Mouse (Mus musculus) liver, embryonic 14 days (tissue): ENCODE results near the gene Gm10591. TPM values are rescaled to one million over a fixed set of nuclear protein-coding genes. Genes with fewer than 3 reads are reported as not detected.

Source experiments
- polyA plus RNA-seq: library from polyadenylated mRNA; depleted of rRNA; stranded (reverse); fragments of >200 nt; gene quantifications from 2 replicates; pipeline ENCODE4 v1.2.3, GENCODE M21; 2012; rRNA removed

Gene Gm10591
- not detected in 2 replicates for polyA plus RNA-seq

DNA sequence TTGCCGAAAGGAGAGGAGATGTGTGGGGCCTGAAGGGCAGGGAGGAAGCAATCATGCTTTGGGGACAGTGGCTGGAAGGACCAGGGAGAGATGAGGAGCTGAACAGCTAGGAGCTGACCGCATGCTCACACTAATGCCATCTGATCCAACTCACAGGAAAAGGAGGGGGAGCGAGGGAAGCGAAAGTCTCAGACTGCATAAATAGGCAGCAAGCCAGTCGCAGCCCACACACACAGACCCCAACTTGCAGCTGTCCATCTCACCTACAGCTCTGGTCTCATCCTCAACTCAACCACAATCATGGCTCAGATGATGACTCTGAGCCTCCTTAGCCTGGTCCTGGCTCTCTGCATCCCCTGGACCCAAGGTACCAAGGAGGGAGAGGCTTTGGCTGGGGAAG lies at the start of gene Gm10591:
Gene Gm10591, plus strand, starts transcription at position 301 of the 400 bp plus-strand sequence.

DNA sequence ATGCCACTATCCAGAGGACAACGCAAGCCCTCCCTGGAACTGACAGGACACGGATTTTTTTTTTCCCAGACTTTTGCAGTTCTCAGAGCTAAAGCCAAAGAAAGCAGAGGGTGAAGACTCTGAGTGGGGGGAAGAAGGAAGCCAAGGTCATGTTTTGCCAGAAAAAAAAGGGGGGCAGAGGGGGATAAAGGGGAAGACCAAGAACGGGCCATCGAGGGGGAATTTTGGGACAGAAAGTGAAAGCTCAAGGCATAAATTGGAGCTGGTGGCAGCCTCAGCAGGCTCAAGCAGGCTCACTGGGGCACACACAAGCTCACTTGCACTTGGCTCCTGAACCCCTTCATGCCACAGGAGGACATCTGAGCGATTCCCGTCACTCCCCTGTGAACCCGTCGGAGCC lies 17.4 kb downstream of the Gm10591 start, which contains the start of gene Gm2564:
Gene Gm2564, plus strand, starts transcription at position 301 of the 400 bp plus-strand sequence.

GRCm38 (mm10) chr4:42654951-42655350 lies 43.0 kb downstream of the Gm10591 start, which contains the start of gene Ccl27b:
Gene Ccl27b (plus strand): TSS chr4:42655251.

GRCm38 (mm10) chr4:42661793-42662192 lies 49.8 kb downstream of the Gm10591 start, which contains the start of gene Il11ra2:
Gene Il11ra2 (minus strand): TSS chr4:42661893.

Other genes starting within 250 kb of the Gm10591 start
- not detected in 2 replicates for gene Gm21586, start 172.8 kb upstream of the Gm10591 start, polyA plus RNA-seq
- gene Gm2163, start 145.4 kb upstream of the Gm10591 start, polyA plus RNA-seq = 0.02 and 0.03 TPM in 2 replicates
- not detected in 2 replicates for gene Fam205a2, start 84.0 kb upstream of the Gm10591 start, polyA plus RNA-seq
- gene Gm2564, start 17.5 kb downstream of the Gm10591 start, polyA plus RNA-seq = not detected in 2 replicates
- not detected in 2 replicates for gene Ccl27b, start 43.1 kb downstream of the Gm10591 start, polyA plus RNA-seq
- not detected in 2 replicates for gene Il11ra2, start 49.7 kb downstream of the Gm10591 start, polyA plus RNA-seq
- not detected in 2 replicates for gene 4930578G10Rik, start 123.3 kb downstream of the Gm10591 start, polyA plus RNA-seq
- not detected in 2 replicates for gene Ccl19, start 144.4 kb downstream of the Gm10591 start, polyA plus RNA-seq
- 0.02 and 0.17 TPM in 2 replicates for gene Ccl21a, start 161.8 kb downstream of the Gm10591 start, polyA plus RNA-seq
- 0.11 and 0.25 TPM in 2 replicates for gene Fam205a1, start 241.7 kb downstream of the Gm10591 start, polyA plus RNA-seq
- gene Gm12394, start 244.6 kb downstream of the Gm10591 start, polyA plus RNA-seq = not detected in 2 replicates